Mouse (Mus musculus) forebrain, embryonic 16.5 days (tissue): ENCODE measurements at regions not wholly inside any gene's neighbourhood (a gene's known extent, or its start where the extent isn't known, plus 50 kb on each side); places are given as distances from the start of the nearest gene placed in this dataset.

Experiments
- ATAC-seq: fragments of 200-750 bp; cut with Nextera tagmentation; 2 replicates; pipeline ENCODE4 v1.8.0; 2017; ENCODE audit warnings: mild to moderate bottlenecking, moderate library complexity
- H3K27ac ChIP-seq: fragments of 300-500 bp; sonication (generic); 2 replicates; pipeline ENCODE4 v1.5.1; 2014; ENCODE audit warnings: low read length, control low read depth
- H3K27me3 ChIP-seq: fragments of 300-500 bp; sonication (generic); replicated peaks from 2 replicates; pipeline ENCODE4 v1.6.1; 2014; ENCODE audit warnings: low read length; ENCODE audit not compliant: control insufficient read depth, insufficient read depth
- H3K36me3 ChIP-seq: fragments of 300-500 bp; sonication (generic); 2 replicates; pipeline ENCODE4 v1.6.1; 2014; ENCODE audit not compliant: control insufficient read depth, insufficient read depth
- H3K4me1 ChIP-seq: fragments of 300-500 bp; sonication (generic); replicated peaks from 2 replicates; pipeline ENCODE4 v1.6.1; 2014; ENCODE audit warnings: low read length; ENCODE audit not compliant: control insufficient read depth, insufficient read depth
- H3K4me2 ChIP-seq: fragments of 300-500 bp; sonication (generic); 2 replicates; pipeline ENCODE4 v1.6.1; 2014; ENCODE audit warnings: mild to moderate bottlenecking, low read length, control low read depth
- H3K4me3 ChIP-seq: fragments of 300-500 bp; sonication (generic); replicated peaks from 2 replicates; pipeline ENCODE4 v1.5.1; 2014; ENCODE audit warnings: mild to moderate bottlenecking, low read length, control low read depth
- H3K9ac ChIP-seq: fragments of 300-500 bp; sonication (generic); replicated peaks from 2 replicates; pipeline ENCODE4 v1.6.1; 2014; ENCODE audit warnings: low read depth, low read length, control low read depth
- H3K9me3 ChIP-seq: fragments of 300-500 bp; sonication (generic); 2 replicates; pipeline ENCODE4 v1.6.1; 2016; ENCODE audit warnings: low read length; ENCODE audit not compliant: control insufficient read depth
- WGBS: fragments of 180-500 bp; shearing (Covaris S2); extraction: QIAGEN DNeasy Blood & Tissue Kit; methylation state at CpG from one replicate; pipeline ENCODE4 v1.1.7; 2014; 5-methylcytosine and 5-hydroxymethylcytosine counted together

GRCm38 (mm10) chr11:39298782-39299181, 1396.2 kb downstream of the Mat2b start:
- H3K36me3 ChIP-seq, result no peaks in the 10 kb centered on the region
- no peak for ATAC-seq
- H3K9ac ChIP-seq, result no peak overlapping the region
- H3K4me3 ChIP-seq, result no peak overlapping the region
- H3K4me2 ChIP-seq, result no peak overlapping the region
- H3K27ac ChIP-seq, result no peak overlapping the region
- no peaks in the 10 kb centered on the region for H3K4me1 ChIP-seq
- H3K9me3 ChIP-seq, result no peaks in the 10 kb centered on the region
- H3K27me3 ChIP-seq, result no peaks in the 10 kb centered on the region

DNA sequence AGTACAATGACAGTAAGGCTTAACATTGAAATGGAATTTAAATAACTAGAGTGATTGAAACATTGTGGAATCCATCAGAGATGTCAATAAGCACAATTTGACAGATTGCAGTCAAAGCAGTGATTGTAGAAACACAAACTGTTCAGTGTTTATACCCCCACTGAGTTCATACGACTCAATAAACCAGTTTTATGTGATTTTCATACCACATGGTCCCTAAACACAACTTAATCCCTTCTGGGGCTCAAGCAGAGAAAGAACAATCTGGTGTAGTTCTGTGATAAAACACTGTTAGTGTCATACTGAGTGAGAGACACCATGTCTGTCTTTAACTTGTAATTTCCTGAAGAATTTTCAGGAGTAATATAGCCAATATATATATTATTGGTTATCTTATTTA, 1439.6 kb downstream of the Mat2b start:
- no peaks in the 10 kb centered on the region for H3K9me3 ChIP-seq
- no peak overlapping the region for H3K9ac ChIP-seq
- no peak overlapping the region for H3K4me3 ChIP-seq
- WGBS, result 49% methylated on average over 1 of the region's 1 CpGs
- H3K27me3 ChIP-seq, result no peaks in the 10 kb centered on the region
- no peaks in the 10 kb centered on the region for H3K4me1 ChIP-seq
- no peak overlapping the region for H3K27ac ChIP-seq
- H3K4me2 ChIP-seq, result no peak overlapping the region
- no peaks in the 10 kb centered on the region for H3K36me3 ChIP-seq
- ATAC-seq, result peak; percentile 67

DNA sequence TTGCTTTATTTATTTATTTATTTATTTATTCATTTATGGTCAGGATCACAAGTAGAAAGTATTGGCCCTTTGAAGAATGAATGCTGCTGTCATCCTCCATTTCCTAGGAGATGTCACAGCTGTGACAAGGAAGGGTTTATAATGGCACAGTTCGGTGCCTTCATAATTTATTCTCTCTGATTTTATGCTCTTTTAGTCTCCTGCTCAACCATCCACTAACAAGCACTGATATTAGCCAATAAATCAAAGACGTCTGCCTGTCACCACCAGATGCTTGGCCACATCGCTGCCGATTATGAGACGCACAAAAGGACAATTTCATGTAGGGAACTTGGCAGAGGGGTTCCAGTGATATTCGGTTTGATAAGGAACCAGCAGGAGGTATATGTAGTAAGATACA, 1466.7 kb downstream of the Mat2b start:
- H3K27ac ChIP-seq, result no peak overlapping the region
- H3K9me3 ChIP-seq, result no peaks in the 10 kb centered on the region
- H3K4me1 ChIP-seq, result no peaks in the 10 kb centered on the region
- no peak overlapping the region for H3K4me2 ChIP-seq
- no peak overlapping the region for H3K4me3 ChIP-seq
- no peaks in the 10 kb centered on the region for H3K36me3 ChIP-seq
- no peaks in the 10 kb centered on the region for H3K27me3 ChIP-seq
- no peak overlapping the region for H3K9ac ChIP-seq
- ATAC-seq, result no peak
- 79% methylated on average over 6 of the region's 6 CpGs for WGBS

DNA sequence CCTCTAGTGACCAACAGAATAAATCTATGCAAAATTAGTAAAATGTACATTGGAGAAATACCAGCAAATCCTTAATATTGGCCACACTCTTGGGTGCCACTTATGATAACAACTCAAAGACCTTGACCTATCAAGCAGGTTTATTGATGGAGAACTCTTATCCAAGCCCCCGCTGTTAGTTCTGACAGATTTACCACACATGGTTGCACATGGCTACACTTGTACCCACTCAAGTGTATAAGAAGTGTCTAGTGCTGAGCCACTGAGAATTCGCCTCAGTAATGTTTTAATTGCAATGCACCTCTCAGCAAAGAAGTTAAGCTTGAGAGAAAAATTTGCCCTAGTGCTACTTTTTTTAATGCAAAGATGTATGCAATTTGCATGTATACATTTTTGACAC, 1470.3 kb downstream of the Mat2b start:
- Histone ChIP-seq H3K4me3 (no peak overlapping the region), H3K27me3 (no peaks in the 10 kb centered on the region), H3K4me1 (no peaks in the 10 kb centered on the region), H3K9me3 (no peaks in the 10 kb centered on the region), H3K4me2 (no peak overlapping the region), H3K36me3 (no peaks in the 10 kb centered on the region), H3K9ac (no peak overlapping the region), H3K27ac (no peak overlapping the region)
- ATAC-seq, result no peak
- WGBS, result 38% methylated on average over 2 of the region's 2 CpGs

GRCm38 (mm10) chr11:39223397-39223796, 1471.6 kb downstream of the Mat2b start:
- Histone ChIP-seq H3K4me2 (no peak overlapping the region), H3K27ac (no peak overlapping the region), H3K9me3 (no peaks in the 10 kb centered on the region), H3K27me3 (no peaks in the 10 kb centered on the region), H3K36me3 (no peaks in the 10 kb centered on the region), H3K4me3 (no peak overlapping the region), H3K4me1 (no peaks in the 10 kb centered on the region), H3K9ac (no peak overlapping the region)
- no peak for ATAC-seq
- WGBS, result 38% methylated on average over 2 of the region's 2 CpGs
